Mouse (Mus musculus): ENCODE measurements at regions not wholly inside any gene's neighbourhood (a gene's known extent, or its start where the extent isn't known, plus 50 kb on each side); places are given as distances from the start of the nearest gene placed in this dataset.

DNA sequence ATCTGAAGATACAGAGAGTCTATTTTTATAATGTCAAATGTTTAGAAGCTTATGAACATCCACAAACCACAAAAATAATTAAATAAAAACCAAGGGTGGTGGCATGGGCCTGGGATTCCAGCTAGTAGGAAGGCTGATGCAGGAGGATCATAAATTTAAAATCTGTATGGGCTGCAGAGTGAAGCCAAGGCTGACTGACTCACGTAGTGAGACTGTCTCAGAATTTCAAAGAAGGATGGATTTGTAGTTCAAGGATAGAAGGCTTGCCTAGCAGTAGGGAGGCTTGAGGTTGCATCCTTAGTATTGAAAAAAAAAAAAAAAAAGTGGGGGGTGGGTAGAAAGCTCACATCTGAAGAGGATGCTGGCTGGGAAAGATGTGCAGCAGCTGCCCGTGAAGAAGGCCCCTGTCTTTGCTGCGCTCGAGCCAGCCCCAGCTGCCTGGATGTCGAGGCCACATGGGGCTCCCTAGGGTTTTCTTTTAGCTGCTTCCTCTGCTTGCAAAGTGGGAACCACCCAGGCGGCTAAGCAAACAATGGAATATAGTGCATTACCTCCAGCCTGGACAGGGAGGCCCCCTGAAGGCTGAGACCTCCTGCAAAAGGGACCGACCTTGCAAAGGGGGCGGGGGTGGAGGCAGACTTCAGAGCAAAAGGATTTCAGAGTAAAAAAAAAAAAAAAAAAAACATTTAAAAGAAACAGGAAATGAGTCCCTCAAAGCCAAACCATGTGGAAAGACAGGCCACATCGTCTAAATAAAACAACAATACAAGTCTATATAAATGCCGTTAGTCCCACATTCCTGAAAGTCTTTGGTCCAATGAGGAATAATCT, 101.3 kb downstream of the Tmco5 start:
- peak; percentile 81 to 88 for DNase-seq (ENCODE audit: low spot score in 2 of 2)

GRCm38 (mm10) chr2:116980692-116981091, 102.2 kb downstream of the Tmco5 start:
- DNase-seq (ENCODE audit: low spot score in 2 of 2): peak; percentile 16 to 33

DNA sequence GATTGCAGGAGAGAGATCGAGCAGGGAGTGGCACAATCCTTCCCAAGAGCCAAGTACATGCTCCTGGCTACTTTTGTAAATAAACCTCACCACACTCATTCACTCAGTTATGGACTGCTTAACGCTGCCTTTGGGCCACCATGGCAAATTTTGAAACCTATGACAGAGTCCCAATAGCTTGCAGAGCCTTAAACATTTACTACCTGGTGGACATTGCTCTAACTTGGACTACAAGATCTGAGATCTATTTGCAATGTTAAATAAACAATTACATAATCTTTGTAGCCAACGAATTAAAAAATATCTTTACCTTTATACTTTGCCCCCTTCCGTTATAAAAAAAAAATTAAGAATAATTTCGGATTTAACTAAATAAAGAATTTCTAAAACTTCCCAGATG, 104.9 kb downstream of the Tmco5 start:
- DNase-seq (ENCODE audit: low spot score in 2 of 2): no peak

DNA sequence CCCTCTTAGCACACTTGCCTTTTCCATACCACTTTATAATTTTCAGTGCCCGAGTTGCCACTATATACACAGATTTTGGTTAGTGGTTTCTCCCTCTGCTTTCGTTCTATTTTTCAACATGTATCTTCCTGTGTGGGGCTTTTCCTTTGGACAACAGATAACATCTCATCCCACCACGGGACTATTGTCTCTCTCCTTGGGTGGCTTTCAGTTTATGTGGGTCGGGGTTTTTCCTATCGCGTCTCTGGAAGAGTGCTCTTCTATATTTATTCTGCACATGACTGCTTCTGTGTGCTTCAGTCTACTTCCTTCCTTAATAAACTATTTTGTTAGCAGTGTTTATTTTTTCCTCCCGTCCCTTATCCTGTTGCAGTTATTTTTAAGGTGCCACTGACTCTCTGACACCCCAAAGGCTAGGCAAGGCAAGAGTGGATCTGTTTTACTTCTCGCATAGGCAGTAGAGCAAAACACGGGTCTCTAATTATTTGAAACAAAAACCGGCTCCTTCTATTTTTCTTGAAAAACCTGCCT, 105.4 kb downstream of the Tmco5 start:
- DNase-seq (ENCODE audit: low spot score in 2 of 2): peak; percentile 25 to 56

- DNase-seq (ENCODE audit: low spot score in 2 of 2): no peak
These were observed 106.1 kb downstream of the Tmco5 start for GRCm38 (mm10) chr2:116984597-116984996.

- no peak for DNase-seq (ENCODE audit: low spot score in 2 of 2)
These were observed 107.1 kb downstream of the Tmco5 start for GRCm38 (mm10) chr2:116985549-116985948.

DNA sequence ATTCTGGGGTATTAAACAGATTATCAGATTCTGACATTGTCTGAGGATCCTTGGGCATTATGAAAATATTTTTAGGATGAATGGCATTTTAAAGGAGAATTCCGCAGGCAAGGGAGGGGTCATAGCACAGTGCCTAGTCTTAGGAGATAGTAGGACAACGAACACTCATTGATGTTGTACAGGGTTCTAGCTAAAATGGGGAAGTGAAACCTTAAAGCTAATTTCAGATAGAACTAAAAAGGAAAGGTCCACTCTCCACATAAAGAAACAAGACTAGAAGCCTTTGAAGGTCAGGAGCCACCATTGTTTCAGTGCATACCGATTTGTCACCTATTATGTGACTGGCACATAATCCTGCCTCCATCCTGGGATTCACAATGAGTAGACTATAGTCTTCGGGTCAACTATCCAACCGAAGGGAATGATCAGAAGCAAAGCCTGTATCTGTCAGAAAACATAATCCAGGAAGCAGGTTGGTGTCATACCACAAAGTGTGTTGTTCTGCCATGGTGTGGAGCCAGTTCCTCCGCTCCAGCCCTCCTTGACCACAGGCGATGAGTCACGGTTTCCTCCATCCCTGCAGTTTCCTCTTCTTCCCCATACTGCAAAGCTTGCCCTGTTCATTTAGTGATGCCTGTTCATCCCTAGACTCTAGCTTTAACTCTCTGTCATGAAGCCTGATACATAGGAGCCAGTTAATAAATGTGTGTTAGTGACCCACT, 110.6 kb downstream of the Tmco5 start:
- peak; percentile 23 to 57 for DNase-seq (ENCODE audit: low spot score in 2 of 2)

- DNase-seq (ENCODE audit: low spot score in 2 of 2): peak in 1 of 2 experiments; percentile 31
These were observed 111.6 kb downstream of the Tmco5 start for GRCm38 (mm10) chr2:116990106-116990505.

- peak in 1 of 2 experiments; percentile 17 for DNase-seq (ENCODE audit: low spot score in 2 of 2)
These were observed 113.1 kb downstream of the Tmco5 start for GRCm38 (mm10) chr2:116991561-116992042.

DNA sequence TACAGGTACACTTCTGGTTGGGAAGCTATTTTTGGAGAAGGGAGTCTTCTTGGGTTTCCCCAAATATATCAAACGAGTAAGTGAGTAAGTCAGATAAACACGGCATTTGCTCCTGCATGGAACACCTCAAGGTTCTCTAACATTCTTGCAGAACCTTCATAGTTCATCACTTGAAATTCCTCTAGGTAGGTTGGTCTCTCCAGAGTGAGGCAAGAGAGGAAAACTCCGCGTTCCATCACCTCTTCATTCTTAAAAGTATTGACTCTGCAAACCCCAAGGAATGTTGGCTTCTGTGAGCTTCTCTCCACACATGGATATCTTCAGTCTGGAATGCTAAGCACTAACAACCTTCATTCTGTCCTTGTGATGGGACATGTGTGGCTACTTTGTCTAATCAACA, 115.2 kb downstream of the Tmco5 start:
- no peak for DNase-seq (ENCODE audit: low spot score in 2 of 2)

GRCm38 (mm10) chr2:116996302-116996701, 117.8 kb downstream of the Tmco5 start:
- no peak for DNase-seq (ENCODE audit: low spot score in 2 of 2)

GRCm38 (mm10) chr2:116998822-116999221, 120.3 kb downstream of the Tmco5 start:
- no peak for DNase-seq (ENCODE audit: low spot score in 2 of 2)

- no peak for DNase-seq (ENCODE audit: low spot score in 2 of 2)
These were observed 121.1 kb downstream of the Tmco5 start for GRCm38 (mm10) chr2:116999592-116999991.

DNA sequence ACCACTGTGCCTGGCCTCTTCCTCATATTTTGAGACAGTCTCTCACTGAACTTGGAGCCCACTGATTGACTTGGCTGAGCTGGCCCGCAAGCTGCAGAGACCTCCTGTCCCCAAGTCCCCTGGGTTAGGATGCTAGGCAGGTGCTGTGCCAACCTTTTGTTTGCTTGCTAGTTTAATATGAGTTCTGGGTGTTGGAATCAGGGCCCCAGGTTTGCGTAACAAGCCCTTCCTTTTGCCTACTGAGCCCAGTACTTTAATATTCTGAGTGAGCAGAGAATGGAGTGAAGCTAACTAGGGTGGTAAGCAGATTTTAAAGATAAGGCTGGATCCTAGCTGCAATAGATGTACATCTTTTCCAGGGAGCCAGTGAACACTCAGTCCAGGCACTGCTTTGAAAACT, 117.2 kb upstream of the Spred1 start:
- DNase-seq (ENCODE audit: low spot score in 2 of 2): no peak

DNA sequence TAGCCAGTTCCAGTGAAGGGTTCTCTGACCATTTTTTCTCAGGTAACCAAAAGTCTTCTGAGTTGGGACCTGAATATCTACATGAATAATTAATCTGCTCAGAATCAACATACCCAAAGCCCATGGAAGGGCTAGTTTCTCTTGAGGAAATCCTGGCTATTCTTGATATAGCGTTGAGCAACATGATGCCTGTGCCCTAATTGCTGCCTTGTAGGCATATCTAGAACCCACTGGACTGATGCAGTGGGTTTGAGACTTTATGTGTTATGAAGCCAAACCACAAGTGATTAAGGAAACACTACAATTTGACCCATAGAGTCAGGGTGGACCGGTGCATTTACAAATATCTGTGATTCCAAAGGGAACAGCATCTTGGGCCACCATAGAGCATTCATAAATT, 114.3 kb upstream of the Spred1 start:
- no peak for DNase-seq (ENCODE audit: low spot score in 2 of 2)

GRCm38 (mm10) chr2:117008922-117009321, 112.3 kb upstream of the Spred1 start:
- DNase-seq (ENCODE audit: low spot score in 2 of 2): no peak

DNA sequence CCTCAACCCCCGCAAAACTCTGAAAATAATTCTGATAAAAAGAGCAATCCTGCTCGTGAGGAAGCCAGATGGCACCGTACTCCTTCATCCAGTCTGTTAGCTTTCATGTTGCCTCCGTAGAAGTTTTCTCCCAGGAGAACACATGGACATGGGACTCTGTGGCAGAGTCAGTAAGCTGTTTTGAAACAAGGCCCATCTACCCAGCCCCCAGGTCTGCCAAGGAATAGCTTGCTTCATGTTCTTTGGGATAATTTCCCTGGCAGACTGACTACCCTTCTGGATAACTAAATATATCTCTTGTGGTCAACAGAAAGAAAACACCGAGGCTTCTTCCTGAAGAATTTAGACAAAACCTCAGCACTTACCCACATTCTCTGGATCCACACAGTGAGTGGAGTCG, 111.2 kb upstream of the Spred1 start:
- DNase-seq (ENCODE audit: low spot score in 2 of 2): no peak

- DNase-seq (ENCODE audit: low spot score in 2 of 2): no peak
These were observed 110.2 kb upstream of the Spred1 start for GRCm38 (mm10) chr2:117010942-117011341.

- peak; percentile 81 to 85 for DNase-seq (ENCODE audit: low spot score in 2 of 2)
These were observed 103.1 kb upstream of the Spred1 start for GRCm38 (mm10) chr2:117017921-117018651.

DNA sequence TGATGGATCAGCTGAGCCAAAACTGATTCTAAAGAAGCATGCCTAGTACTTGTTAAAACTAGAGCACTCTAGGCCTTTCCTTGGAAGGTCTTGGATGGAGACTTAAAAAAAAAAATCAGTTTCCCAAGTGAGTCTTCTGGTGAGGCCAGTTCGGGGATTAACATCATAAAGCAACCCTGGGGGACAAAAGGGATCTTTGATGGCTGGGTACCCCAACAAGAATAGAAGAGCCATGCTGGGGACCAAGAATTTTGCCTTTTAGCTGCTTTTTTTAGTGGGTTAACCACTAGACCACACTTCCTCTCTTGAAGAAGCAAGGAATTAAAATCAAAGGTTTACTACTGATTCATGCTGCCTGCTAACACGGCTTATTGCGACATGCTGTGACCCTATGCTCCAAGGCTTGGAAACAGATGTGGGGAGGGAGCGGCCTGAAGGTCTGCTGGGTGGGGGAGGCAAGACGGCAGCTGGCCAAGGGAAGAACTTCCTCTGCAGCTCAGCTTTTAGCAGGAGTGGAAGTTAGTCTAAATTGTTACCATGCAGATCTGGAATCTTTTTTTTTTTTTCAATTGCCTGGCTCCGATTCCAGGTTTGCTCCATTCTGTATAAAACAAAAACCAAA, 102.1 kb upstream of the Spred1 start:
- peak; percentile 92 for DNase-seq (ENCODE audit: low spot score in 2 of 2)

GRCm38 (mm10) chr2:117019552-117019951, 101.6 kb upstream of the Spred1 start:
- DNase-seq (ENCODE audit: low spot score in 2 of 2): no peak

Measured in heart, adult 9 months (tissue).